Mouse (Mus musculus) right cerebral cortex, postnatal 25 days (tissue): ENCODE measurements at regions not wholly inside any gene's neighbourhood (a gene's known extent, or its start where the extent isn't known, plus 50 kb on each side); places are given as distances from the start of the nearest gene placed in this dataset.

Source experiments
- DNase-seq: peaks from one replicate; pipeline ENCODE4 v3.0.0; 2022

GRCm38 (mm10) chr3:34764559-34764958 lies 114.4 kb downstream of the Sox2 start:
- DNase-seq = no peak

DNA sequence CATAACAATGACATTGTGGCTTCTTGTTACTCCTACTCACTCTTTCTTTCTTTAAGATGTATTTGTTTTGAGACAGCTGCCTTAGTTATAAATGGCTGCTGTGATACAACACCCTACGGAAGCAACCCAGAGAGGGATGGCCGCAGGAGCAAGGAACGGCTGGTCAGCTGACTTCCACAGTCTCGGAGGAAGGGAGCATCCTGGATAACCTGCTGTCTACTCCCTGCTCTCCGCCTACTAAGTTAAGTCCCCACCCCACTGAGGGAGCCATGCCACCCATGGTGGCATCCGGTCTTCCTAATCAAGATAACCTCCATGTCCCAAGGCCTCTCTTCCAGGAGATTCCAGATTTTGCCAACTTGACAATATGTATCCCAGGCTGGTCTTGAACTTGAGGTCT lies 114.9 kb downstream of the Sox2 start:
- DNase-seq = no peak

GRCm38 (mm10) chr3:34769818-34770217 lies 119.6 kb downstream of the Sox2 start:
- no peak for DNase-seq

- DNase-seq = no peak
Measured at GRCm38 (mm10) chr3:34770271-34770670, 120.1 kb downstream of the Sox2 start.

DNA sequence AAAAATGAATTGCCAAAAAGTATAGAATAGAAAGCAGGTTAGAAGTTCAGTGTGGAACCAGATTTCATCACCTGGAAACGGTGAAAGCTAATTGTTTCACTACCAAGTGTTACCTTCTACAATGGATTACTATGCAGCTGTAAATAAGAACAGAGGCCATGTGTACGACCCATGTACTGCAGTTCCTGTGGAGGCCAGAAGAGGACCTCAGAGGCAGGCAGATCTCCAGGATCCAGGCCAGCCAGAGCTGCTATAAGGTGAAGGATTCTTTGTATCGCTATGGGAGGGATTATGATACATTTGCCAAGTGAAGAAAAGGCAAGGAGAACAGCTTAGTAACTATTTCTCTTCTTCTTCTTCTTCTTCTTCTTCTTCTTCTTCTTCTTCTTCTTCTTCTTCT lies 121.8 kb downstream of the Sox2 start:
- no peak for DNase-seq

- DNase-seq = peak; percentile 13
Measured at GRCm38 (mm10) chr3:34773678-34774425, 123.6 kb downstream of the Sox2 start.

DNA sequence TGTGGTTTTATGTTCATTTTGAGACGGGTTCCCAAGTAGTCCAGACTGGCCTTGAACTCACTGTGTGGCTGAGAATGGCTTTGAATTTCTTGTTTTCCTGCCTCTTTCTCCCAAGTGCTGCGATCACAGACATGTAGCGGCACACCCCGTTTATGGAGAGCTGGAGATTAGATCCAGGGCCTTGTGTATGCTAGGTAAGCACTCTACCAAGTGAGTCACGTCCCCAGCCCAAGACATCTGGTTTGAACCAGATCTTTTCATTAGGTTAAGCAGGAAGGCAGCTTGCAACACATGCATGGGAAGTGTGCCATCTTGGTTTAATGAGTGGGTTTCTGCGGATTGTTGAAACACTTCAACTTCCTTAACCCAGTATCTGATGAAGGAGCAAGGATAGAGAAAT lies 131.6 kb downstream of the Sox2 start:
- no peak for DNase-seq

GRCm38 (mm10) chr3:34783398-34783797 lies 133.2 kb downstream of the Sox2 start:
- DNase-seq = no peak

DNA sequence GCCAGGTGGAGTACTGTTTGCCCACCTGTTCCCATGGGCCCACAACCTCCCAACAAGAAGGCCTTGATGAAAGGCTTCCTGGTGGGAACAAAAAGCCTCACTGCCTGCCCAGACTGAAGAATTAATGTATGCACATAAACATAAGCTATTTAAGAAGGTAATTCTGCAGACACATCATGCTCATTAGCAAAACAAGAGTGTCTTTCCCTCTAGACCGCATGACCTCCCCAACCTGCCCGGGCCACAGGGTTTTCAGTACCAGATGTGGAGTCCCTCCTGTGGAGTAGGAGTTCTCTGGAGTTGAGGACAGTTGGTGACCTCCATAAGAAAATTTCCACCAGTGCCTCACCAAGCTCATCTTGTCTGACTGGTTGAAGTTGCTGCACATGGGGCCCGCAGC lies 137.0 kb downstream of the Sox2 start:
- DNase-seq = no peak

GRCm38 (mm10) chr3:34795103-34795983 lies 145.1 kb downstream of the Sox2 start:
- no peak for DNase-seq

DNA sequence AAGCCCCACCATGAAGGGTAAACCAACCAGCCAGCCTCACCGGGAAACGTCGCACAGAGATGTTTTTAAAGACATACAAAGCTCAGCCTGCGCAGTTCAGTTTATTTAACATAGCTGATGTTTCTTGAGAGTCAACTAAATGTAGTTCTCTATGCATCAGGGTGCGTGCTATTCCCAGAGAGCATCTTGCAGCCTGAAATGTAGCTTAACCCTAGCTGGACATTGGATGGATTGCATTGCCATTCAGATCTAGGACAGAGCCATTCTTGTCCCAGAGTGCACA lies 145.7 kb downstream of the Sox2 start:
- no peak for DNase-seq

GRCm38 (mm10) chr3:34808833-34809232 lies 158.6 kb downstream of the Sox2 start:
- no peak for DNase-seq

DNA sequence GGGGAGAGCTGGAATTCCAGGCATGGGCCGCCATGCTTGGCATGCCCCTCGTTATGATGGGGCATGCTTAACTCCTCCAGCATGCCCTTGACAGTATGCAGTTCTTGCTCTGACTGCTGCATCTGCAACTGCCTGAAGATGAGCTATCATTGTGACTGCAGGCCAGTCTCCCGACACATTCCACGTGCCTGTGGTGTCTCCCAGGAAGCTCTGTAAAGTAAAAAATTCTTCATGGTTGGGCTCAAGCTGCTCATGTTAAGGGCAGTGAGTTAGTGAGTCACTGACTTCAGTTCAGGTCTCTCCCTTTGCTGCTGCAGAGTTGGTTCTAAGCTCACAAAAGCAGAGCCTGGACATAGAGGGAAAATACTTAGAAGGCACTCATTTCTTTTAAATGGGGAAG lies 161.5 kb downstream of the Sox2 start:
- DNase-seq = no peak

DNA sequence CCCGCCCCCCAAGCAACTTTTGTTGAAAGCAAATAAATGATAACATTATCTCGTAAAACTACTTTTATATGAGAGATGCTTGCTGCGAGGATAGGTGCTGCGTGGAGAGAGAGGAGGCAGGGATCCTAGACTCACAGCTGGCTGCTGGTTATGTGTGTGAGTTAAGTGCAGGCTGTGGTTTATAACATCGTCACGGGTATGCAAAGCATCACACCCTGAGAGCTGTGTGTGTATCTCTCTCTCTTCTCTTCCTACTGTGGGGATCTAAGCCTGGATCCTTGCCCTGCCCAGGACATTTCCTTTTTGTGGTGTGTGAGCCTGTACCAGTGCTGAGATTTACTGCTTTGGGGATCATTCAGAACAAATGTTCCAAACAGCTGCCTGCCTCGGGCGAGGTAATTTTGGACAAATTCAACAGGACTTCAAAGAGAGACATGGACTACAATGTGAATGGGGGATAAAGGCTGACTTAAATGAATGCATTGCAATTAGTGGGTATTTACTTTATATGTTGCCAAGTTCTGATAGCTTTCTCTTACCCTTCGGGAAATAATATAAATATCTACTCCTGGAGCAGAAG lies 162.9 kb downstream of the Sox2 start:
- no peak for DNase-seq

DNA sequence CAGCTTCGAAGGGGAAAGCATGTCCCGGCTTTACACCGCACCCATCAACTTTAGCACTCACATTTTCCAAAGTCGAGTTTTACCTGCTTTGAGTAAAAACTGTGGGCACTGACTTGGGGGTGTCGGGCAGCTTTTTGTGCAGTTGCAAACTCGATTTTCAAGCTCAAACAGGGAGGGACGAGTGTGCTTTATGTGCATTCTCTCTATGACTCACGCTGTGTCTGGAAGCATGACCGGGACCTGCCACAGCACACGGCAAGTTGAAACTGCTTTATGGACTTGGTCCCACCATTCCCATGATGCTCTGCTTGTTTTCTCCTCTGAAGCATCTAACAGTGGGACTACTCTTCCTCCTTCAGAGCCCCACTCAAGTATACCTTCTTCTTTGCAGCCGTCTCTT lies 174.8 kb downstream of the Sox2 start:
- no peak for DNase-seq

GRCm38 (mm10) chr3:34826396-34826795 lies 176.2 kb downstream of the Sox2 start:
- DNase-seq = no peak

DNA sequence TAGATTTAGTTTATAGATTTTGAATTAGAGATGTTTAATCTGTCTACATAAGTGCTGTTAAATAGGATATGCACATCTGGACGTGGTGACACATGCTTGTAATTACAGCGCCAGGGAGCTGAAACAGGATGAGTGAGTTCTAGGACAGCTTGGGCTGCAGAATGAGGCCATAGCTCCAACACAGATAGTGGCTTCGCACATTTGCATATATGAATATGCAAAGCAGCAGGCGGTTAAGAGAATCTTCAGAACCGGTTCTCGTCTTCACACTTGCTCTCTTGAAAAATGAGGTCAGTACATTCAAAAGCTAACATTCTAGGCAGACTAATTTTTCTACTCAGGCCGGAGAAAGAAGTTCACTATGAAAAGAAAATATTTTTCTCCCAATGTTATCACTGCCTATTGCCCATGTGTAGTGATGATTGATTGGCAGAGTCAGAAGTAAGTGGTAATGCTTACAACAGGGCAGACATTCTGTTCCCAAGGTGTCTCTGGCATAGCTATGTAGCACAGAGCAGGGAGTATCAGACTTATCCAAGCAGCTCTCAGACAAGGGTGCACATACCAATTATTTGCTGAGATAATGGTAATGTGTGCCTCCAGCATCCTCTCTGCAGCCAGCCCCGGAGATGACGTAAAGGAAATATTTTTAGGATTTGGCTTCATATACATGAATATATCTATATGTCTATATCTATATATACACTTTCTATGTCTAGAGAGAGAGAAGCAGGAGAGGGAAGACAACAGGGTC lies 178.4 kb downstream of the Sox2 start:
- DNase-seq = no peak

GRCm38 (mm10) chr3:34836741-34837267 lies 186.6 kb downstream of the Sox2 start:
- no peak for DNase-seq

DNA sequence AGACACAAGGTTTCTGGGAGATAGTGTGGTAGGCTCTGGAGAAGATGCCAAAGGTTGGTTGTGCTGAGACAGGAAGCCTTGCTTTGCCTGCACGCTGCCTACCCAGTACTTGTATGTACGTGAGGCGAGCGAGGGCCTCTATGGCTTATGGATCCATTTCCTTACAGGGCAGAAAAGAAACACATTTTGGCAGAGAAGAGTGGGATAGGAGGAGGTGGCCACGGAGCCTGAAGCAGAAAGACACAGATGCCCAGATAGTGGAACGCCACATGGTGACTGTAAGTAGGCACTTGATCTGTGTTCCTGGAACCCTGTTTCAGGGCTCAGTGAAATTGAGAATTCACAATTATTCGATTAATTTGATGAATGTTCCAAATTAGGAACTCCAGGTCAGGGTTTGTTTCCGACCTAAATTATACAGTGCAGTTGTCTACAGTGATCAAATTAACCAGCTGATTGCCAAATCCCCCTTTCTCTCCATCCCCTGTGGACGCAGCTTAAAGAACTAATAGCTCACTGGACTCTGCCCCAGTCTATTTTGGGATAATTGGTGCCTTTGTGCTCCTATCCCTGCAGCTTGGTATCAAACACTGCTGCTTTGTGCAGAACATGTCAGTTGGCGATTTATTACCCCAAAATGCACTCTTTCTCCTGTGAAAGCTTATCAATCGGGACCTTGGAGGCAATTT lies 187.6 kb downstream of the Sox2 start:
- DNase-seq = no peak

GRCm38 (mm10) chr3:34860877-34861649 lies 210.9 kb downstream of the Sox2 start:
- DNase-seq = no peak

DNA sequence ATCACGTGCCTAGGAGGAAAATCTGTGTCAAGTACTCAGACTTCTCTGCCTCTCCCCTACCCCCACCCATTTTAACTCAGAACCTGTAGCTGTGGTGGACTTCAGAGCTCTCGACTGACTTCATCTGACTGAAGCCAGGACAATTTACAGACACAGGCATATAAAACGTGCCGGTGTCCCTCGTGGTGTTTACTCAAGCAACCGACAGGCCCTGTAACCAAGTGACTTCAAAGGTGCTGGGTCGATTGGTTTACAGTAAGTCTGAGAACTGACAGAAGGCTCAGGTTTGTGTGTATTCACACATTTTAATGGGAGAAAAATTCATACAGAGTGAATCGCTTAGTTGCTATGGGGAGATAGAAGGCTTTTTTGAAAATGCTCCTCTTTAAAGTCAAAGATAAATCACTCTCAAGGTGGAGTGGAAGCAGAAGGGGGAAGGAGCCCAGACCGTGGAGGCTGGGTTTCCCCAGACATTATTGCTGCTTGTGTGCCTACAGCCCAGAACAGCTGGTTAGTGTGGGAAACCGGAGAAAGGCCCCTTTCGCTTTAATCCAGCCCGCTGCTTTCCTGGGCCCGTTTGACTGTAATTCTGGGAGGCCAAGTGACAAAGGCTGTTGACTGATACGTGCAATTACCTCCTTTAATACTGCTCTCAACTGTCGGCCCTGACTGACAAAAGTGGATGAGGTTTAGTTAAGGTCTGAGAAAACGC lies 218.6 kb downstream of the Sox2 start:
- DNase-seq = no peak
